Mouse (Mus musculus) thymus, adult 2 months (tissue): Measurements from ENCODE around the gene Ifit1bl1. TPM values are rescaled to one million over a fixed set of nuclear protein-coding genes. Genes with fewer than 3 reads are reported as not detected.
A peak's percentile ranks its signal among the peaks of the same experiment; 100 is the strongest.
"Not testable (repeated sequence)": the region's sequence is repeated elsewhere in the genome, so short reads cannot be mapped to it uniquely, and the experiment has no call there.

Experiments used
- DNase-seq: peaks from one replicate; pipeline ENCODE4 v3.0.0; 2021
- H3K27ac ChIP-seq: fragments of 200-500 bp; 2 replicates; pipeline ENCODE4 v1.5.1; 2012; ENCODE audit warnings: low read length, control low read depth; ENCODE audit not compliant: control insufficient read depth, insufficient read depth
- H3K27me3 ChIP-seq: fragments of 200-500 bp; 2 replicates; pipeline ENCODE4 v1.6.1; 2012; ENCODE audit warnings: mild to moderate bottlenecking, low read length, moderate library complexity, mixed read lengths; ENCODE audit not compliant: control insufficient read depth, insufficient read depth
- H3K36me3 ChIP-seq: fragments of 200-500 bp; 2 replicates; pipeline ENCODE4 v1.6.1; 2012; ENCODE audit warnings: mild to moderate bottlenecking, low read length, moderate library complexity; ENCODE audit not compliant: control insufficient read depth, insufficient read depth
- H3K4me1 ChIP-seq: fragments of 200-500 bp; replicated peaks from 2 replicates; pipeline ENCODE4 v1.6.1; 2012; ENCODE audit warnings: low read length; ENCODE audit not compliant: control insufficient read depth, insufficient read depth
- H3K4me3 ChIP-seq: fragments of 200-500 bp; 2 replicates; pipeline ENCODE4 v1.5.1; 2012; ENCODE audit warnings: mild to moderate bottlenecking, low read length, control low read depth, moderate library complexity; ENCODE audit not compliant: control insufficient read depth, insufficient read depth
- CTCF ChIP-seq: fragments of 200-500 bp; IDR thresholded peaks from 2 replicates; pipeline ENCODE4 v1.5.1; 2012; ENCODE audit warnings: mild to moderate bottlenecking, control low read depth, low read length, moderate library complexity, borderline replicate concordance; ENCODE audit not compliant: control insufficient read depth, poor library complexity, insufficient read depth; ENCODE audit errors: extremely low read depth
- POLR2A ChIP-seq: fragments of 200-500 bp; IDR thresholded peaks from 2 replicates; pipeline ENCODE4 v1.6.1; 2012; ENCODE audit warnings: mild to moderate bottlenecking, low read length, control low read depth, moderate library complexity; ENCODE audit not compliant: control insufficient read depth, poor library complexity, insufficient read depth; ENCODE audit errors: extremely low read depth
- WGBS: fragments of 180-500 bp; shearing (Covaris S2); methylation state at CpG from one replicate; pipeline ENCODE4 v1.1.7; 2018; 5-methylcytosine and 5-hydroxymethylcytosine counted together
- polyA plus RNA-seq: library from polyadenylated mRNA; depleted of rRNA; stranded (reverse); fragments of >200 nt; gene quantifications from 2 replicates; pipeline ENCODE4 v1.2.3, GENCODE M21; 2012; rRNA removed

Ifit1bl1 gene
- 1.6 and 2.2 TPM in 2 replicates for polyA plus RNA-seq

- 0 out of 2 replicates have a peak within 1 kb of the TSS, but pooled peaks have one; percentile 23 for H3K27ac ChIP-seq
- not testable (repeated sequence) for H3K4me3 ChIP-seq, H3K4me1 ChIP-seq, DNase-seq, H3K36me3 ChIP-seq, H3K27me3 ChIP-seq
- WGBS = 81% methylated on average over 1 of the region's 1 CpGs
Measured at GRCm38 (mm10) chr19:34601888-34602287, at the start of gene Ifit1bl1. Ifit1bl1 (minus strand) TSS chr19:34601956.

- WGBS = 92% methylated on average over 6 of the region's 6 CpGs
- Histone ChIP-seq H3K27ac (no peak overlapping the region), H3K4me3 (no peak overlapping the region), H3K27me3 (no peaks in the 10 kb centered on the region), H3K4me1 (no peaks in the 10 kb centered on the region), H3K36me3 (no peaks in the 10 kb centered on the region)
- no peak for TF ChIP-seq CTCF
- TF ChIP-seq POLR2A = no peak
- DNase-seq = no peak
Measured at GRCm38 (mm10) chr19:34650997-34651396, 49.2 kb upstream of the Ifit1bl1 start.

DNA sequence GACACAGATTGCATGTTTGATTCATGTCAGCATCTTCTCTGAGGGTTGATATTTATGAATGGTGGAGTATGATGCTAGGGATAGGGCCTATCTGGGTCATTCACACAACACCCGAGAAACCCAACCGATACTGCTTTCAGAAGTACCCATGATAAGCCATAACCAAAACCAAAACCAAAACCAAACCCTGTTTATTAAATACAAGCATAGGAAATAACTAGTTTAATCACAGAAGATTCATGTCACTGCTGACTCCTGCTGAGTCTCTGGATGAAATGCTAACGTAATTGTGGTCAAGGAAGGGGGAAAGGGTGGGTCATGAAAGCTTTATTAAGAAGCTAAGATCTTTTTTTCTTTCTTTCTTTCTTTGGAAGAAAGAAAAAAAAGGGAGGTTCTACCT is 48.5 kb upstream of the Ifit1bl1 start:
- Histone ChIP-seq H3K36me3 (no peaks in the 10 kb centered on the region), H3K27me3 (no peaks in the 10 kb centered on the region), H3K4me1 (no peaks in the 10 kb centered on the region), H3K4me3 (no peak overlapping the region), H3K27ac (no peak overlapping the region)
- WGBS = 58% methylated on average over 3 of the region's 3 CpGs
- TF ChIP-seq POLR2A (no peak), CTCF (no peak)
- DNase-seq = no peak

DNA sequence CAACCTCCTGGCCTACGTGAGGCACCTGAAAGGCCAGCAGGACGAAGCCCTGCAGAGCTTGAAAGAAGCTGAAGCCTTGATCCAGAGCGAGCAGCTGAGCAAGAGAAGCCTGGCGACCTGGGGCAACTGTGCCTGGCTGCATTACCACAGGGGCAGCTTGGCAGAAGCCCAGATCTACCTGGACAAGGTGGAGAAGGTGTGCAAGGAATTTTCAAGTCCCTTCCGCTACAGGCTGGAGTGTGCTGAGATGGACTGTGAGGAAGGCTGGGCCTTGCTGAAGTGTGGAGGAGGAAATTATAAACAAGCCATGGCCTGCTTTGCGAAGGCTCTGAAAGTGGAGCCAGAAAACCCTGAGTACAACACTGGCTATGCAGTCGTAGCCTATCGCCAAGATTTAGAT is 45.9 kb upstream of the Ifit1bl1 start:
- 93% methylated on average over 8 of the region's 8 CpGs for WGBS
- H3K4me3 ChIP-seq, H3K36me3 ChIP-seq, H3K4me1 ChIP-seq, H3K27me3 ChIP-seq, H3K27ac ChIP-seq, DNase-seq: not testable (repeated sequence)

- Histone ChIP-seq H3K4me3 (no peak overlapping the region), H3K36me3 (no peaks in the 10 kb centered on the region), H3K27ac (no peak overlapping the region), H3K27me3 (no peaks in the 10 kb centered on the region), H3K4me1 (0 out of 2 replicates have a peak, but pooled peaks cover 3% of the 10 kb centered on the region)
- 93% methylated on average over 5 of the region's 5 CpGs for WGBS
- TF ChIP-seq POLR2A (no peak), CTCF (no peak)
- DNase-seq = no peak
Measured at GRCm38 (mm10) chr19:34642616-34643015, 40.9 kb upstream of the Ifit1bl1 start.

DNA sequence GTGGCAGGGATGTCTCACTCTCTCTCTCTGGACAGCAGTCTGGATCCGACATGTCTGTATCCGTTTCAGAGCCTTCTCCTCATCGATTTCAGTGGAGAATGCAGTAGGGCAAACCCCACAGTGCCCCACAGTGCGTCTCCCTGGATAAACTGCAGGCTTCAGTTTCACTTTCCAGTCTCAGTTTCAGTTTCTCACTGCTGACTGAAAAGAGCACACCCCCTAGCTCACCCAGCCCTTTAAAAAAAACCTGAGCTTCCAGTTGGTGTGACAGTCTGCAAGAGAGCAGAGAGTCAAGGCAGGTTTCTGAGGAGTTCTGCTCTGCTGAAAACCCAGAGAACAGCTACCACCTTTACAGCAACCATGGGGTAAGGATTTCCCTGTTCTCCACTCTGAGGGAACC is 38.9 kb upstream of the Ifit1bl1 start, which contains the start of the genes Ifit1bl2 and Ifit1:
Ifit1bl2 (minus strand) TSS at position 121 of the 400 bp plus-strand sequence.
Ifit1 (plus strand) TSS at position 249 of the 400 bp plus-strand sequence.
- no peak for TF ChIP-seq POLR2A
- TF ChIP-seq CTCF = no peak
- Histone ChIP-seq H3K36me3 (no peaks in the 10 kb centered on the region), H3K27me3 (no peaks in the 10 kb centered on the region), H3K4me3 (peak within 1 kb of the TSS; percentile 25; the same call in 1 of the 2 replicates), H3K4me1 (0 out of 2 replicates have a peak, but pooled peaks cover 3% of the 10 kb centered on the region), H3K27ac (no peak within 1 kb of the TSS)
- DNase-seq = peak; percentile 20
- WGBS = 4% methylated on average over 4 of the region's 4 CpGs

DNA sequence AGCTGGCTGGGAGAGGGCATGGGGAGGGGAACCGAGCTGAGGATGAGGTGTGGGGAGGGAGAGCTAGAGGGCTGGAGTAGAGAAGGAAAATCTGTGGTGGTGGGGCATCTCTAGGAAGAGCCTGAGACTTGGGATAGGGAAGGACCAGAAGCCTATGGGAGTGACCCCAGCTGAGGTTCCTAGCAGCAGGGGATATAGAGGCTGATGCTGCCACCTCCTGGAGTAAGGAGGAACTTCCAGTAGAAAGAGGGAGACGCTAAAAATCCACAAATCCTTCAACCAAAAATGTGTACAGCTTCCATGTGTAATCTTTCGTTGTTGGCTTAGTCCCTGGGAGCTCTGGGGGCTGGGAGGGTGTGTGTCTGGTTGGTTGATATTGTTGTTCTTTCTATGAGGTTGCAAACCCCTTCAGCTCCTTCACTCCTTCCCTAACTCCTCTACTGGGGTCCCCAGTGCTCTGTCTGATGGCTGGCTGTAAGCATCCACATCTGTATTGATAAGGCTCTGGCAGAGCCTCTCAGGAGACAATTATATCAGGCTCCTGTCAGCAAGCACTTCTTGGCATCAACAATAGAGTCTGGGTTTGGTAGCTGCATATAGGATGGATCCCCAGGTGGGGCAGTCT is 35.3 kb upstream of the Ifit1bl1 start:
- H3K4me3 ChIP-seq = no peak overlapping the region
- DNase-seq = peak; percentile 61
- H3K4me1 ChIP-seq = 0 out of 2 replicates have a peak, but pooled peaks cover 3% of the 10 kb centered on the region
- no peaks in the 10 kb centered on the region for H3K36me3 ChIP-seq
- 29% methylated on average over 3 of the region's 3 CpGs for WGBS
- TF ChIP-seq POLR2A = no peak
- TF ChIP-seq CTCF = no peak
- no peaks in the 10 kb centered on the region for H3K27me3 ChIP-seq
- no peak overlapping the region for H3K27ac ChIP-seq

GRCm38 (mm10) chr19:34633484-34633883 is 31.7 kb upstream of the Ifit1bl1 start:
- 42% methylated on average over 2 of the region's 2 CpGs for WGBS
- no peak for DNase-seq
- Histone ChIP-seq H3K36me3 (no peaks in the 10 kb centered on the region), H3K27me3 (no peaks in the 10 kb centered on the region), H3K4me1 (no peaks in the 10 kb centered on the region), H3K4me3 (no peak overlapping the region), H3K27ac (no peak overlapping the region)
- no peak for TF ChIP-seq CTCF
- TF ChIP-seq POLR2A = no peak
